Mouse (Mus musculus) neural tube, embryonic 14.5 days (tissue): ENCODE measurements at regions not wholly inside any gene's neighbourhood (a gene's known extent, or its start where the extent isn't known, plus 50 kb on each side); places are given as distances from the start of the nearest gene placed in this dataset.

Experiments
- ATAC-seq: fragments of 200-750 bp; cut with Nextera tagmentation; 2 replicates; pipeline ENCODE4 v1.8.0; 2017; ENCODE audit warnings: low read depth, mild to moderate bottlenecking, moderate TSS enrichment, moderate library complexity
- H3K27ac ChIP-seq: fragments of 300-500 bp; sonication (generic); 2 replicates; pipeline ENCODE4 v1.5.1; 2014; ENCODE audit warnings: low read depth, mild to moderate bottlenecking, control low read depth, low read length, moderate library complexity, mixed read lengths
- H3K27me3 ChIP-seq: fragments of 300-500 bp; sonication (generic); 2 replicates; pipeline ENCODE4 v1.6.1; 2014; ENCODE audit warnings: low read length; ENCODE audit not compliant: control insufficient read depth, insufficient read depth
- H3K36me3 ChIP-seq: fragments of 300-500 bp; sonication (generic); 2 replicates; pipeline ENCODE4 v1.6.1; 2014; ENCODE audit warnings: low read length, mixed read lengths; ENCODE audit not compliant: control insufficient read depth, insufficient read depth
- H3K4me1 ChIP-seq: fragments of 300-500 bp; sonication (generic); 2 replicates; pipeline ENCODE4 v1.6.1; 2014; ENCODE audit warnings: low read length; ENCODE audit not compliant: control insufficient read depth, insufficient read depth
- H3K4me2 ChIP-seq: fragments of 300-500 bp; sonication (generic); 2 replicates; pipeline ENCODE4 v1.6.1; 2014; ENCODE audit warnings: mild to moderate bottlenecking, low read depth, low read length, control low read depth
- H3K4me3 ChIP-seq: fragments of 300-500 bp; sonication (generic); 2 replicates; pipeline ENCODE4 v1.5.1; 2014; ENCODE audit warnings: low read depth, low read length, control low read depth, mixed read lengths
- H3K9ac ChIP-seq: fragments of 300-500 bp; sonication (generic); replicated peaks from 2 replicates; pipeline ENCODE4 v1.6.1; 2014; ENCODE audit warnings: low read depth, mild to moderate bottlenecking, control low read depth, low read length, mixed read lengths
- H3K9me3 ChIP-seq: fragments of 300-500 bp; sonication (generic); 2 replicates; pipeline ENCODE4 v1.6.1; 2016; ENCODE audit warnings: low read length; ENCODE audit not compliant: control insufficient read depth
- WGBS: fragments of 180-500 bp; shearing (Covaris S2); extraction: QIAGEN DNeasy Blood & Tissue Kit; methylation state at CpG from one replicate; pipeline ENCODE4 v1.1.7; 2014; 5-methylcytosine and 5-hydroxymethylcytosine counted together

DNA sequence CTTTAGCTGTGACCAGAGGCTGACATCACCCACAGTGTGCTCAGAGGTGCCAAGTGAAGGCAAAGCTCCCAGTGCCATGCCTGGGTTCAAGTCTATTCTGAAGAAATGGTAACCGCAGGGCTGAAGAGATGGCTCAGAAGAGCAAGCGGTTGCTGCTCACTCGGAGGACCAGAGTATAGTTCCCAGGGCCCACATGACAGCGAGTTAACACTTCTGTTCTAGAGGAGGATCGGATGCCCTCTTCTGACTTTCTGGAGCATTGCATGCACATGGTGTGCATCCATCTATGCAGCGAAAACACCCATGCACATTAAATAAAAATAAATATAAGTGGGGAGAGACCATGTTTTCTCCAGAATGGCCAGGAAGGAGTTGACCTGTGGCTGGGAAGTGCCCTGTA, 209.5 kb downstream of the Sorl1 start:
- Histone ChIP-seq H3K9ac (no peak overlapping the region), H3K4me2 (no peak overlapping the region), H3K36me3 (no peaks in the 10 kb centered on the region), H3K27ac (no peak overlapping the region), H3K4me1 (peaks cover 5% of the 10 kb centered on the region; the same call in 1 of the 2 replicates), H3K9me3 (no peaks in the 10 kb centered on the region), H3K4me3 (no peak overlapping the region), H3K27me3 (no peaks in the 10 kb centered on the region)
- no peak for ATAC-seq
- 95% methylated on average over 6 of the region's 6 CpGs for WGBS

DNA sequence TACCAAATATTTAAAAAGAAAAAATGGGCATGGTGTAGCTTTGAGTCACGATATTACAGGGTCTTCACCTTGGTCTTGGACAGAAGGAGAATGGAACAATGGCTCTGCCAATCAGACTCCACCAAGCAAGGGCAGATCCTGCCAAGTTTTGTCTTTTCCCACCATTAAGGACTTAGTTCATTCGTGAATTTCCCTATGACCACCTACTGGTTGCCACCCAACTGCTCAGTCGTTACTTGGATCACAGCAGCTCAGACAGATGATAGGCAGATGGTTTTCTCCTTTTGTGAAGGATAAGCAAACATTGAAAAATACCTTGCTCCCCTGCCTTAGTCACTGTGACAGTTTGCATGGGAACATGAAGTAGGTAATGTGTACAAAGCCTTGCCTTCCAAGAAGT, 210.2 kb downstream of the Sorl1 start:
- WGBS = 77% methylated on average over 3 of the region's 3 CpGs
- no peaks in the 10 kb centered on the region for H3K9me3 ChIP-seq
- peaks cover 3% of the 10 kb centered on the region; the same call in 1 of the 2 replicates for H3K4me1 ChIP-seq
- H3K27me3 ChIP-seq = no peaks in the 10 kb centered on the region
- ATAC-seq = no peak
- no peaks in the 10 kb centered on the region for H3K36me3 ChIP-seq
- H3K9ac ChIP-seq = no peak overlapping the region
- no peak overlapping the region for H3K27ac ChIP-seq
- no peak overlapping the region for H3K4me3 ChIP-seq
- no peak overlapping the region for H3K4me2 ChIP-seq

DNA sequence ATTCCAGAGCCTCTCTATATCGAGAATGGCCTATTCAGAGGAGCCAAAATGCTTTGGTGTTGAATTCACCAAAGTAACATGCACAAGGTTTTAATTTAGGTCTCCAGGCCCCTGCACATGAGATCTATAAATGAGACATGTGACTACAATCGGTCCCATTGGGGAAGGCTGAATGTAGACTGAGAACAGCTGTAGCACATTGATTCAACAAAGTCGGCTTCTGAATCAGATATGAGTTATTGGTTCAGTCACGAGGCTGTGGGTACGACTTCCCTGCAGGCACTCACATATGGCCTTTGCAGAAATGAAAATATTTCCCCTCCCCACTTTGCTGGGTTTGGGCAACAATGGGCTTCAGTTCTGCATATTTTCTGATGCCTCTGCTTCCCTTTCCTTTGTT, 211.6 kb downstream of the Sorl1 start:
- H3K4me2 ChIP-seq = no peak overlapping the region
- 66% methylated on average over 5 of the region's 5 CpGs for WGBS
- no peaks in the 10 kb centered on the region for H3K36me3 ChIP-seq
- no peak overlapping the region for H3K4me3 ChIP-seq
- H3K4me1 ChIP-seq = no peaks in the 10 kb centered on the region
- H3K9ac ChIP-seq = no peak overlapping the region
- H3K27ac ChIP-seq = no peak overlapping the region
- ATAC-seq = no peak
- H3K27me3 ChIP-seq = no peaks in the 10 kb centered on the region
- no peaks in the 10 kb centered on the region for H3K9me3 ChIP-seq

DNA sequence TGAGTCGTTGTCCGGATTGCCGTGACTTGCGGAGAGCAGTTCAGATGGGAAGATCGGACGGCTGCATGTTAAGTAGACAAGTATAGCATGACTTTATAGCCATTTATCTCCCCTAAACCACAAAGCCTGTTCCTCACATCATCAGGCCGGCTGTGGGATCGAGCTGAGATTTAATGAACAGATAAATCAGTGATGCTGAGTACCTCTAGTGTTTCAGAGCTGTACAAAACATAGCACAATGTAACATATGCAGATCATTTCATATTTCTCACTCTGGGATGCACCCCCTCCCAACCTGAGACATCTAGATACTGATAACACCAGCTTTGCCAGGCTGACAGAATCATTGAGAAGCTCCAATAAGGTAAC, 223.5 kb downstream of the Sorl1 start:
- 39% methylated on average over 8 of the region's 8 CpGs for WGBS
- Histone ChIP-seq H3K4me1 (peaks cover 12% of the 10 kb centered on the region; the same call in 1 of the 2 replicates), H3K9ac (no peak overlapping the region), H3K9me3 (no peaks in the 10 kb centered on the region), H3K4me3 (no peak overlapping the region), H3K27ac (peak overlapping the region; percentile 69; the same call in 1 of the 2 replicates), H3K27me3 (no peaks in the 10 kb centered on the region), H3K36me3 (no peaks in the 10 kb centered on the region), H3K4me2 (no peak overlapping the region)
- peak; percentile 58 for ATAC-seq

DNA sequence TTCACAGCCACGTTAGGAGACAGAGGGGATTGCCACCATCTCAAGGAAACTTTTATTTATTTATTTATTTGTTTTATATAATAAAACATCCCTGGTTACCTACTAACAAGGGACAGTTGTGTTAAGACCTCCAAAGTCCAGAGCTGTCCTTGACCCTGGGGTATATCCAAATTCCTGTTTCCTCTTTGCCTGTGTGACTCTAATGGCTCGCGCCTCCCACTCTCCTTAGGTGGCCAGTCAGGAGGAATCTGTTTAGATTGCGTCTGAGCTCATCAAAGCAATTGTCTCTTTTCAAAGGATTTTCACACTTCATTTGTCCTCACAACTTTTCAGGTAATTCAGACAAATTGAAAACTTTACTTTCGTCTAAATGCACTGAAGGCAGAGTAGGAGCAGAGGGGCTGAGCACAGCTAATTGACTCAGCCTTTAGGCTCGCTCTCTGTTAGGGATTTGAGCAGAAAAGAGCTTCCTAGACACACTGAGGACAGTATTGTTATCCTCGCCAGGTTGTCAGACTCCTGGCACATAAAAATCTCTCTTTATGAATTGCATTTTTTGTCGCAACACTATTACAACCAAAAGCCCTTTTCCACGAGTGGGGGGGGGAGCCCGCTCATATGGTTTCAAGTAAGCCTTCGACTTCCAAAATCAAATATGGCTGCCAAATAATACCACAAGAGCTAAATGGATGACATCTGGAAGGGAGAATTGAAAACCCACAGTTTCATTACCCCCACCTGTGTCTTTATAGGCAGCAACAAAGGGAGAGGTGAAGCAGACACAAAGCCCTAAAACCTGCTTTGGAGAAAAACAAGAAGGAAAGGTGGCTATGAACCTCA, 224.1 kb downstream of the Sorl1 start:
- Histone ChIP-seq H3K4me1 (peaks cover 12% of the 10 kb centered on the region; the same call in 1 of the 2 replicates), H3K36me3 (no peaks in the 10 kb centered on the region), H3K4me3 (no peak overlapping the region), H3K9me3 (no peaks in the 10 kb centered on the region), H3K9ac (no peak overlapping the region), H3K4me2 (no peak overlapping the region), H3K27ac (peak overlapping the region; percentile 69; the same call in 1 of the 2 replicates), H3K27me3 (no peaks in the 10 kb centered on the region)
- 0 out of 2 replicates have a peak, but pooled peaks have one; percentile 58 for ATAC-seq
- 36% methylated on average over 11 of the region's 11 CpGs for WGBS

DNA sequence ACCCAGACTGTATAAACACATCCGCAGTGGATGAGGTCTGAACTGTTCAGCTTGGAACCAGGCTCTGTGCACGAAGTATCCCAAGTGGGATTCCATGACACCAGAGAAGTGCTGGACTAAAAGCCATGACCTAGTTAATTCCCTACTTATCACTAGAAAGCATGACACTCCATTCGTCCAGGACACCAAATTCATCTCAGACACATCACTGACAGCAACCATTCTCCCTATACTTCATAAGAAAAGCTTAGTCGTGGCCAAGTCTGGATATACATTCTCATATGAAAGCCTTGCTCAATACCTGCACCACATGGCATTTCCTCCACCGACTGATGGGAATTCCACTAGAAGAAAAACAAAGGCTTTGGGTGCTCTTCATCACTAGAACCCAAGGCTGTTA, 229.0 kb downstream of the Sorl1 start:
- no peaks in the 10 kb centered on the region for H3K36me3 ChIP-seq
- H3K27ac ChIP-seq = no peak overlapping the region
- H3K9me3 ChIP-seq = no peaks in the 10 kb centered on the region
- no peak overlapping the region for H3K4me2 ChIP-seq
- H3K9ac ChIP-seq = no peak overlapping the region
- H3K4me3 ChIP-seq = no peak overlapping the region
- ATAC-seq = no peak
- peaks cover 22% of the 10 kb centered on the region for H3K4me1 ChIP-seq
- 89% methylated on average over 5 of the region's 5 CpGs for WGBS
- no peaks in the 10 kb centered on the region for H3K27me3 ChIP-seq

DNA sequence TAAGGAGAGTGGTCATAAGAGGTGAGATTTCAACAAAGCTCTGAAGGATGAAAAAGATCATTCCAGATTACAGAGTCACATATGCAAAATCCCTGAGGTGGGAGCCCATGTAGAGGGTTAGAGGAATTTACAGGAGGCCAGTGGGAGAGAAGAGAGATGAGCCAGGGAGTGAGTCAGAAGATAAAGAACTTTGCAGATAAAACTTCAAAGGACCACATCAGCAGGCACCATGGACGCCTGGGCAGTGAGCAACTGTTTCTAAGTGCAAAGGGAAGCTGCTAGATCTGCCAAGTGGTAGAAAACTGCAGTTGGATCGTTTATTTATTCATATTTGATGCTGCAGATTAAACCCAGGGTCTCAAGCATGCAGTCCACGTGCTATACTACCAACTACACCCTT, 231.3 kb downstream of the Sorl1 start:
- H3K4me2 ChIP-seq = no peak overlapping the region
- no peaks in the 10 kb centered on the region for H3K9me3 ChIP-seq
- no peaks in the 10 kb centered on the region for H3K27me3 ChIP-seq
- peaks cover 21% of the 10 kb centered on the region for H3K4me1 ChIP-seq
- no peak overlapping the region for H3K27ac ChIP-seq
- ATAC-seq = no peak
- H3K36me3 ChIP-seq = no peaks in the 10 kb centered on the region
- no peak overlapping the region for H3K4me3 ChIP-seq
- WGBS = 64% methylated on average over 3 of the region's 3 CpGs
- no peak overlapping the region for H3K9ac ChIP-seq

DNA sequence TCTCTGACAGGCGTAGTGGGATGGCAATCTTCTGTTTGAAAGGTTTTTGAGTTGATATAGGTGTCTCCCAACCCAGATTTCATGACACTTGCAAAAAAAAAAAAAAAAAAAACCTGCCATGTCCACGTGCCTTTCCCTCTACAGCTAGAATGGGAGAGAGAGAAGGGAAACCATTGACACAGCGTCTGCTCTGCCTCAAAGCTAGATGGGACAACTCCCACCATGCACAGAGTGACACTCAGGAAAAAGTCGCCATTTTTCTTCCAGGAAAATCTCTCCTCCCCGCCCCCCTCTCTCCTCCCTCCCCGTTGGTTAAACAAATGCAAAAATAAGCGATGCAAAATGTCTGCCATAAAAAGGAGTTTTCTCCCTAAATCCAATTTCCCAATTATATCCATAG, 232.9 kb downstream of the Sorl1 start:
- H3K4me1 ChIP-seq = peaks cover 21% of the 10 kb centered on the region
- no peak for ATAC-seq
- H3K9ac ChIP-seq = peak overlapping the region; percentile 58
- H3K4me3 ChIP-seq = peak overlapping the region; percentile 19; the same call in 1 of the 2 replicates
- WGBS = 26% methylated on average over 7 of the region's 7 CpGs
- H3K36me3 ChIP-seq = no peaks in the 10 kb centered on the region
- H3K27me3 ChIP-seq = no peaks in the 10 kb centered on the region
- H3K9me3 ChIP-seq = no peaks in the 10 kb centered on the region
- H3K4me2 ChIP-seq = peak overlapping the region; percentile 59
- H3K27ac ChIP-seq = peak overlapping the region; percentile 98

DNA sequence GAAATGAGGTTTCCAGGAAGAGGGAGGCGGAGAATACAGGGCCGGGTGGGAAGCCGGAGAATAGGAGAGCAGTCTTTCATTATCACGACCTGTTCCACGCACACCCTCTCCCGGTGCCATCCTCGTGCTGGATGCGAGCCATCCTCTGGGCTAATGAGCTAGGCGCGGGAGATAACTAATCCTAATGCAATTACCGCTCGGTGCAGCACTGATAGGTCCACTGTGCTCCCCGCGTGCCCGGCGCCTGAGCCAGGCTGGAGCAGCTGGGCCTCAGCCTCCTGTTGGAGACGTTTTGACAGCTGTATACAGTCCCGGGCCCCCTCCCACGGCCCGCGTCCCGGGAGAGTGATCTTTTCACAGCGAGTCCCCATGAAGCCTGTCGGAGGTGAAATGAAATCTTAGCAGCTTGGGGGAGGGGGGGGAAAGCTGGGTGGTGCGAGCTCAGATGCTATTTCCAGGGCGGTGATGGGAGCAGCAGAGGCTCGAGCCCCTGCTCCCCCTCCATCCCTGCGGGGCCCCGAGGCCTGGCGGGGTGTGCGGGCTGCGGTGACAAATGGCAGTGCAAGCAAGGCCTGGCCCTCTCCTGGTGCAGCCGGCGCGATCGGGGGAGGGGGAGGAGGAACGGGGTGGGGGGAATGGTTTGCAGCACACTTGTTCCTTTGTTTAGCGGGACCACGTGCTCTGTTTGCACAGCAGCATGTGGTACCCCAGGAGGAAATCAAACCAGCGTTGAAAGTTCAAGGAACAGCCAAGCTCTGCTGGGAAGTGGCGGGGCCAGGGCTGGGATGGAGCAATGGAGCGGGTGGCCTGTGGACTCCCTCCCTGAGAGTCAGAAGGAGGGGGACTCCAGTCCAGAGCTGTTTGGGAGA, 233.6 kb downstream of the Sorl1 start:
- Histone ChIP-seq H3K4me2 (peak overlapping the region; percentile 59), H3K4me3 (peak overlapping the region; percentile 19), H3K27me3 (no peaks in the 10 kb centered on the region), H3K4me1 (peaks cover 21% of the 10 kb centered on the region), H3K36me3 (no peaks in the 10 kb centered on the region), H3K9me3 (no peaks in the 10 kb centered on the region), H3K9ac (peak overlapping the region; percentile 58), H3K27ac (peak overlapping the region; percentile 98)
- ATAC-seq = peak; percentile 96
- WGBS = under 1% methylated on average over 42 of the region's 42 CpGs
